Mouse (Mus musculus) olfactory bulb, adult 2 months (tissue): ENCODE measurements around the gene Itpr2. TPM values are rescaled to one million over a fixed set of nuclear protein-coding genes. Genes with fewer than 3 reads are reported as not detected.

Source experiments
- H3K27ac ChIP-seq: fragments of 200-500 bp; 2 replicates; pipeline ENCODE4 v1.5.1; 2012; ENCODE audit warnings: low read depth, low read length; ENCODE audit not compliant: insufficient read depth
- H3K4me1 ChIP-seq: fragments of 200-500 bp; 2 replicates; pipeline ENCODE4 v1.6.1; 2012; ENCODE audit warnings: low read length; ENCODE audit not compliant: control insufficient read depth, insufficient read depth
- H3K4me3 ChIP-seq: fragments of 200-500 bp; 2 replicates; pipeline ENCODE4 v1.5.1; 2012; ENCODE audit warnings: mild to moderate bottlenecking, low read depth, low read length, moderate library complexity; ENCODE audit not compliant: insufficient read depth
- CTCF ChIP-seq: fragments of 200-500 bp; IDR thresholded peaks from 2 replicates; pipeline ENCODE4 v1.5.1; 2012; ENCODE audit warnings: low read depth, mild to moderate bottlenecking, low read length, moderate library complexity; ENCODE audit not compliant: insufficient read depth
- POLR2A ChIP-seq: fragments of 200-500 bp; IDR thresholded peaks from 2 replicates; pipeline ENCODE4 v1.6.1; 2012; ENCODE audit warnings: mild to moderate bottlenecking, low read depth, low read length, moderate library complexity; ENCODE audit not compliant: insufficient read depth
- WGBS: fragments of 180-500 bp; shearing (Covaris S2); methylation state at CpG from one replicate; pipeline ENCODE4 v1.1.7; 2018; 5-methylcytosine and 5-hydroxymethylcytosine counted together
- polyA plus RNA-seq: library from polyadenylated mRNA; stranded (reverse); fragments of >200 nt; gene quantifications from 2 replicates; pipeline ENCODE4 v1.2.4, GENCODE M21; 2012; ENCODE audit warnings: low replicate concordance; ENCODE audit not compliant: missing spikeins, insufficient read depth, insufficient read length

The Itpr2 gene
- polyA plus RNA-seq, 1 experiment = not detected

- Histone ChIP-seq H3K27ac (no peak overlapping the region), H3K4me1 (no peaks in the 10 kb centered on the region), H3K4me3 (no peak overlapping the region)
- TF ChIP-seq CTCF (no peak), POLR2A (no peak)
- WGBS = 90% methylated on average over 5 of the region's 5 CpGs
Observed at GRCm38 (mm10) chr6:146535501-146535900, 33.5 kb upstream of the Itpr2 start.

- 94% methylated on average over 4 of the region's 4 CpGs for WGBS
- no peak overlapping the region for H3K4me3 ChIP-seq
- no peak for TF ChIP-seq CTCF
- TF ChIP-seq POLR2A = no peak
- H3K27ac ChIP-seq = no peak overlapping the region
- H3K4me1 ChIP-seq = no peaks in the 10 kb centered on the region
Observed at GRCm38 (mm10) chr6:146533146-146533545, 31.1 kb upstream of the Itpr2 start.

- Histone ChIP-seq H3K4me1 (no peaks in the 10 kb centered on the region), H3K27ac (no peak overlapping the region), H3K4me3 (no peak overlapping the region)
- TF ChIP-seq POLR2A (no peak), CTCF (no peak)
- 88% methylated on average over 5 of the region's 5 CpGs for WGBS
Observed at GRCm38 (mm10) chr6:146530769-146531168, 28.7 kb upstream of the Itpr2 start.

- H3K4me1 ChIP-seq = no peaks in the 10 kb centered on the region
- no peak overlapping the region for H3K4me3 ChIP-seq
- TF ChIP-seq POLR2A = no peak
- H3K27ac ChIP-seq = no peak overlapping the region
- whole genome bisulfite sequencing = 88% methylated on average over 7 of the region's 7 CpGs
Observed at GRCm38 (mm10) chr6:146530363-146530762, 28.3 kb upstream of the Itpr2 start.

- H3K4me1 ChIP-seq = no peaks in the 10 kb centered on the region
- no peak overlapping the region for H3K4me3 ChIP-seq
- TF ChIP-seq CTCF (no peak), POLR2A (no peak)
- no peak overlapping the region for H3K27ac ChIP-seq
- WGBS = 92% methylated on average over 2 of the region's 2 CpGs
Observed at GRCm38 (mm10) chr6:146527537-146527936, 25.5 kb upstream of the Itpr2 start.

- Histone ChIP-seq H3K4me1 (no peaks in the 10 kb centered on the region), H3K4me3 (no peak overlapping the region), H3K27ac (no peak overlapping the region)
- TF ChIP-seq CTCF (no peak), POLR2A (no peak)
- 79% methylated on average over 2 of the region's 2 CpGs for WGBS
Observed at GRCm38 (mm10) chr6:146525500-146525899, 23.5 kb upstream of the Itpr2 start.

GRCm38 (mm10) chr6:146521456-146522245, 19.6 kb upstream of the Itpr2 start:
- TF ChIP-seq POLR2A (no peak), CTCF (no peak)

GRCm38 (mm10) chr6:146519019-146519418, 17.0 kb upstream of the Itpr2 start:
- TF ChIP-seq CTCF (no peak), POLR2A (no peak)
- no peaks in the 10 kb centered on the region for H3K4me1 ChIP-seq
- no peak overlapping the region for H3K4me3 ChIP-seq
- WGBS = 68% methylated on average over 2 of the region's 2 CpGs
- H3K27ac ChIP-seq = no peak overlapping the region

More at GRCm38 (mm10) chr6:146521456-146522245, 19.6 kb upstream of the Itpr2 start:
- Histone ChIP-seq H3K4me3 (no peak overlapping the region), H3K4me1 (no peaks in the 10 kb centered on the region), H3K27ac (no peak overlapping the region)
- WGBS = 80% methylated on average over 5 of the region's 5 CpGs

GRCm38 (mm10) chr6:146515936-146516335, 13.9 kb upstream of the Itpr2 start:
- no peak overlapping the region for H3K27ac ChIP-seq
- H3K4me3 ChIP-seq = no peak overlapping the region
- 77% methylated on average over 6 of the region's 6 CpGs for WGBS
- no peaks in the 10 kb centered on the region for H3K4me1 ChIP-seq
- TF ChIP-seq POLR2A (no peak), CTCF (no peak)

GRCm38 (mm10) chr6:146514531-146514948, 12.5 kb upstream of the Itpr2 start:
- H3K4me1 ChIP-seq = no peaks in the 10 kb centered on the region
- WGBS = 71% methylated on average over 7 of the region's 7 CpGs
- no peak overlapping the region for H3K27ac ChIP-seq
- TF ChIP-seq POLR2A = no peak
- TF ChIP-seq CTCF = no peak
- no peak overlapping the region for H3K4me3 ChIP-seq

GRCm38 (mm10) chr6:146513899-146514298, 11.9 kb upstream of the Itpr2 start:
- TF ChIP-seq CTCF = no peak
- TF ChIP-seq POLR2A = no peak
- Histone ChIP-seq H3K4me1 (no peaks in the 10 kb centered on the region), H3K4me3 (no peak overlapping the region), H3K27ac (no peak overlapping the region)
- WGBS = 76% methylated on average over 5 of the region's 5 CpGs
